Mouse (Mus musculus) macrophage (primary cell): ENCODE measurements around the gene Fcgrt. TPM values are rescaled to one million over a fixed set of nuclear protein-coding genes. Genes with fewer than 3 reads are reported as not detected.

ENCODE experiments used
- H3K27ac ChIP-seq: fragments of 350-480 bp; formaldehyde crosslinking; 2 replicates; pipeline ENCODE4 v1.9.0; 2021
- H3K36me3 ChIP-seq: fragments of 350-480 bp; formaldehyde crosslinking; 2 replicates; pipeline ENCODE4 v1.9.0; 2021; ENCODE audit errors: inconsistent target
- H3K4me3 ChIP-seq: fragments of 350-480 bp; formaldehyde crosslinking; 2 replicates; pipeline ENCODE4 v1.9.0; 2021; ENCODE audit errors: inconsistent target
- H3K79me2 ChIP-seq: fragments of 350-480 bp; formaldehyde crosslinking; 2 replicates; pipeline ENCODE4 v1.9.0; 2021; ENCODE audit errors: inconsistent target
- WGBS: methylation state at CpG from one replicate; pipeline ENCODE4 v1.1.7; 2026; ENCODE audit warnings: inconsistent platforms; ENCODE audit not compliant: missing documents; 5-methylcytosine and 5-hydroxymethylcytosine counted together
- polyA plus RNA-seq: library from polyadenylated mRNA; stranded (reverse); fragments of 250-400 nt; gene quantifications from 3 replicates; pipeline ENCODE4 v1.2.4, GENCODE M21; 2018; ENCODE audit warnings: inconsistent platforms

The Fcgrt gene
- polyA plus RNA-seq, 1 experiment from 2014 or later, result 160 TPM

GRCm38 (mm10) chr7:45092048-45092447 lies 11.6 kb downstream of the Fcgrt start, which contains the start of gene Rcn3:
TSS of gene Rcn3 (minus strand) at chr7:45092221.
- Histone ChIP-seq H3K4me3 (no peak within 1 kb of the TSS), H3K79me2 (no peaks in the 10 kb centered on the region), H3K27ac (no peak within 1 kb of the TSS), H3K36me3 (no peaks in the 10 kb centered on the region)
- 21% methylated on average over 16 of the region's 16 CpGs for WGBS

- Histone ChIP-seq H3K36me3 (no peaks in the 10 kb centered on the region), H3K4me3 (no peak overlapping the region), H3K79me2 (no peaks in the 10 kb centered on the region), H3K27ac (no peak overlapping the region)
- 28% methylated on average over 35 of the region's 35 CpGs for WGBS
Measured at GRCm38 (mm10) chr7:45091001-45091990, 12.4 kb downstream of the Fcgrt start.

GRCm38 (mm10) chr7:45090251-45090977 lies 13.2 kb downstream of the Fcgrt start:
- H3K79me2 ChIP-seq, result no peaks in the 10 kb centered on the region
- WGBS, result 72% methylated on average over 12 of the region's 13 CpGs
- no peak overlapping the region for H3K4me3 ChIP-seq
- no peaks in the 10 kb centered on the region for H3K36me3 ChIP-seq
- no peak overlapping the region for H3K27ac ChIP-seq

- H3K27ac ChIP-seq, result no peak overlapping the region
- H3K36me3 ChIP-seq, result no peaks in the 10 kb centered on the region
- H3K79me2 ChIP-seq, result no peaks in the 10 kb centered on the region
- H3K4me3 ChIP-seq, result no peak overlapping the region
- 93% methylated on average over 10 of the region's 17 CpGs for WGBS
Measured at GRCm38 (mm10) chr7:45088597-45088996, 15.1 kb downstream of the Fcgrt start.

- no peak overlapping the region for H3K27ac ChIP-seq
- WGBS, result 89% methylated on average over 4 of the region's 4 CpGs
Measured at GRCm38 (mm10) chr7:45086084-45086483, 17.6 kb downstream of the Fcgrt start.

GRCm38 (mm10) chr7:45083300-45083890 lies 20.3 kb downstream of the Fcgrt start:
- Histone ChIP-seq H3K79me2 (no peaks in the 10 kb centered on the region), H3K27ac (peak overlapping the region; percentile 94)
- WGBS, result 42% methylated on average over 22 of the region's 22 CpGs

More at GRCm38 (mm10) chr7:45086084-45086483, 17.6 kb downstream of the Fcgrt start:
- H3K36me3 ChIP-seq, result no peaks in the 10 kb centered on the region
- H3K79me2 ChIP-seq, result no peaks in the 10 kb centered on the region
- H3K4me3 ChIP-seq, result no peak overlapping the region

GRCm38 (mm10) chr7:45082401-45083299 lies 21.0 kb downstream of the Fcgrt start:
- Histone ChIP-seq H3K27ac (peak overlapping the region; percentile 94), H3K4me3 (peak overlapping the region; percentile 61), H3K36me3 (peaks cover 3% of the 10 kb centered on the region; the same call in 1 of the 2 replicates), H3K79me2 (no peaks in the 10 kb centered on the region)
- WGBS, result 2% methylated on average over 24 of the region's 25 CpGs

More at GRCm38 (mm10) chr7:45083300-45083890, 20.3 kb downstream of the Fcgrt start:
- Histone ChIP-seq H3K4me3 (peak overlapping the region; percentile 61), H3K36me3 (no peaks in the 10 kb centered on the region)

- Histone ChIP-seq H3K36me3 (peaks cover 19% of the 10 kb centered on the region; the same call in 1 of the 2 replicates), H3K27ac (peak overlapping the region; percentile 94), H3K4me3 (no peak overlapping the region), H3K79me2 (no peaks in the 10 kb centered on the region)
- 88% methylated on average over 5 of the region's 5 CpGs for WGBS
Measured at GRCm38 (mm10) chr7:45081016-45081415, 22.6 kb downstream of the Fcgrt start.

GRCm38 (mm10) chr7:45079856-45080255 lies 23.8 kb downstream of the Fcgrt start:
- Histone ChIP-seq H3K36me3 (peaks cover 22% of the 10 kb centered on the region; the same call in 1 of the 2 replicates), H3K27ac (no peak overlapping the region), H3K79me2 (no peaks in the 10 kb centered on the region), H3K4me3 (no peak overlapping the region)
- 4% methylated on average over 10 of the region's 10 CpGs for WGBS

GRCm38 (mm10) chr7:45078513-45078912 lies 25.1 kb downstream of the Fcgrt start:
- Histone ChIP-seq H3K4me3 (no peak overlapping the region), H3K27ac (no peak overlapping the region), H3K36me3 (peaks cover 34% of the 10 kb centered on the region; the same call in 1 of the 2 replicates), H3K79me2 (peaks cover 11% of the 10 kb centered on the region)
- WGBS, result 45% methylated on average over 9 of the region's 9 CpGs

GRCm38 (mm10) chr7:45077829-45078228 lies 25.8 kb downstream of the Fcgrt start:
- WGBS, result 100% methylated on average over 2 of the region's 2 CpGs
- Histone ChIP-seq H3K27ac (no peak overlapping the region), H3K36me3 (peaks cover 35% of the 10 kb centered on the region; the same call in 1 of the 2 replicates), H3K79me2 (peaks cover 18% of the 10 kb centered on the region), H3K4me3 (no peak overlapping the region)

- 91% methylated on average over 13 of the region's 14 CpGs for WGBS
- Histone ChIP-seq H3K4me3 (no peak overlapping the region), H3K79me2 (peaks cover 23% of the 10 kb centered on the region), H3K36me3 (peaks cover 35% of the 10 kb centered on the region; the same call in 1 of the 2 replicates), H3K27ac (no peak overlapping the region)
Measured at GRCm38 (mm10) chr7:45077322-45077721, 26.3 kb downstream of the Fcgrt start.

GRCm38 (mm10) chr7:45076501-45076900 lies 27.1 kb downstream of the Fcgrt start:
- H3K36me3 ChIP-seq, result peaks cover 35% of the 10 kb centered on the region; the same call in 1 of the 2 replicates
- peaks cover 31% of the 10 kb centered on the region for H3K79me2 ChIP-seq
- no peak overlapping the region for H3K27ac ChIP-seq
- WGBS, result 93% methylated on average over 19 of the region's 30 CpGs
- no peak overlapping the region for H3K4me3 ChIP-seq
